Mouse (Mus musculus): ENCODE data around the gene Hfe. TPM values are rescaled to one million over a fixed set of nuclear protein-coding genes. Genes with fewer than 3 reads are reported as not detected.
"Not testable (repeated sequence)": the region's sequence is repeated elsewhere in the genome, so short reads cannot be mapped to it uniquely, and the experiment has no call there.

The Hfe gene
- polyA plus RNA-seq, 1 experiment = 13.8 TPM

DNA sequence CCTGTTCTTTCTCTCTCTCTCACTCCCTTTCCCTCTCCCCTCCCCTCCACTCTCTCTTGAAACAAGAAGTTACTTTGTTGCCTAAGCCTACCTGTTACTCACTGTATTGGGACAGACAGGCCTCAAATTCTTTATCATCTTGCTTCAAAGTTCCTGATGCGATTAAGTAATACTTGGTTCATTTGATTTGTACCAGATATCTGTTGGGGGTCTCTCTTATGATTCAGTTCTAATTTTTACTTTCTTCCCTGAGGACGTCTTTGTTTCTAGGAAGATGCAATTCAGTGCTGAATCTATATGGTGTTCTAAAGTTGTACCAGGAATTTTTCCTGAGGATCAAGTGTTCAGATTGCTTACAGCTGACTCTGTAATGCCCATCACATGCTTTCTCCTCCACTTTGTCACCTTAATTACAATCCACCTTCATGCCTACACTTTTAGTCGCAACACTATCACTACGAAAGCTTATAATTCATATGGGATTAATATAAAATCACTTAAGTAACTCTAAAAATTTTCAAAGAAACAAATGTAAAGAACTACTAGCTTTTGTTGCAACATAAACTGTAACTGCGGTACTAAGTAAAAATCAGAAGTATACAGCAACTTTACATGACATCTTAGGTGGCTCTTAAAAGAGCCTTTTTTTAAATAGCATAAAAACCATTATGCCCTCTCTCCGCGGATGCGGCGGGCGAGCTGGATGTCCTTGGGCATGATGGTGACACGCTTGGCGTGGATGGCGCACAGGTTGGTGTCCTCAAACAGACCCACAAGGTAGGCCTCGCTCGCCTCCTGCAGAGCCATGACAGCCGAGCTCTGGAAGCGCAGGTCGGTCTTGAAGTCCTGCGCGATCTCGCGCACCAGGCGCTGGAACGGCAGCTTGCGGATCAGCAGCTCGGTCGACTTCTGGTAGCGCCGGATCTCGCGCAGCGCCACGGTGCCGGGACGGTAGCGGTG, 34.0 kb upstream of the Hfe start:
- DNase-seq (ENCODE audit: low spot score) = no peak

DNA sequence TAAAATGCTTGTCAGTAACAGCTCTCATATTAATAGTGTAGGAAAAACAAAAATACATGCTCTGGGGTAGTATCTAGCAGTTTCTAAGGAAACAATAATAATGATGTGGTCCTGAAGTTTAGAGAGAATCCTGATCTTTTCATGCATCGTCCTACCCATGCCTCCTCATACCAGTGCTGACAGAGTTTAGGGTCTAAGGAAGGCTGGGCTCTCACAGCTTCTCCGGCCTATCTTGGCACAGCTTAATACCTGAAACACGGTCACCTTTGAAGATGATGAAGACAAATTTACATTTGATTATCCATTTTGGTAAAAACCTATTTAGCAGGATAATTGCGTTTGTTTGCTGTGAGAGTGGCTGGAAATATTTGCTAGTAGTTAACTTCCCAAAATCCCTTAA, 33.3 kb upstream of the Hfe start:
- no peak for DNase-seq (ENCODE audit: low spot score)

DNA sequence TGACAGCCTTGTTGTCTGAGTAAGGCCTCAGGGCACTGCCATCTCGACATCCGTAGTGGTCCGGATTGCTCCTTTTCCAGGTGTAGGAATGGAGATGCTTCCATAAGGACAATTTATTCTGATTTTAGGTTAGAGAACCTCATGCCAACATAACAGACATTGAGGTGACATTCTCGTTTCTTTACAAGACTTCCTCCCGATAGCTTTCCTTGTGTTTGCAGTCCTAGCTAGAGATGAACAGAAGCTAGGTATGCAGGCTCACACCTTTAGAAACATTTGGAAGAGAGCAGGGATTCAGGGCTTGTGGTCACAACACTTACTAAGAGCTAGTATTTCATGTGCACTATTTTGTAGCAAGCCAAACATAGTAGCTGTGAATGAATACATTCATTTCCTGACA, 32.6 kb upstream of the Hfe start:
- DNase-seq (ENCODE audit: low spot score) = no peak

DNA sequence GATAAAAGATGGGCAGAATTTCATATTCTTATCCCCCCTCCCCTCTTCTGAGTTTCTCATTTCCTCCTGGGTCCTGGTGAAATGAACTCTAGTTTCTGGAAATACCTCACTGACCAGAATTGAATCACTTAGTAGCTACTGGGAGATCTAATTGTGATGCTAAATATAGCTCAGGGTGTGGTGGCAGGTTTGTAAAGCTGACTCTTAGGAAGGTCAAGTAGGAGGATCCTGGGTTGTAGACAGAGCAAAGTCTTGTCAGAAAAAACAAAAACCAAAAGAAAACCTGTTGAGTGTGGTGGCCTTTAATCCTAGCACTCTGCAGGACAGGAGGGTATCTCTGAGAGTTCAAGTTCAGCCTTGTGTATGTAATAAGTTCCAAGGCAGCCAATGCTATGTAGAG, 31.4 kb upstream of the Hfe start:
- no peak for DNase-seq (ENCODE audit: low spot score)

DNA sequence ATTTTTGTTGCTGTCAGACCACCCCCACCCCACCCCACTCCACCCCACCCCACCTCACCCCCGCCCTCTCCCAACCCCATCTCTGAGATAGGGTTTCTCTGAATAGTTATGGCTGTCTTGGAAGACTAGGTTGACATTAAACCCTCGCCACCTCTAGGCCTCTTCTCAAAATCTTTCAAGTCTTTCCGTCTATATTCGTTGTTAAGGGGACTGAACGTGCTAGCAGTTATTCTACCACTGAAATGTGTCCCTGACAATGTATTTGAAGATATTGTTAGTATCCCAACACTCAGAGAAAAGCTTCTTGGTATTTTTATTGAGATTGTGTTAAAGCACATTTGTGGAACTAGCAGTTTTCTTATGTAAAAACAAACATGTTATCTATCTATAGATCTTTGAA, 30.3 kb upstream of the Hfe start:
- DNase-seq (ENCODE audit: low spot score) = no peak

DNA sequence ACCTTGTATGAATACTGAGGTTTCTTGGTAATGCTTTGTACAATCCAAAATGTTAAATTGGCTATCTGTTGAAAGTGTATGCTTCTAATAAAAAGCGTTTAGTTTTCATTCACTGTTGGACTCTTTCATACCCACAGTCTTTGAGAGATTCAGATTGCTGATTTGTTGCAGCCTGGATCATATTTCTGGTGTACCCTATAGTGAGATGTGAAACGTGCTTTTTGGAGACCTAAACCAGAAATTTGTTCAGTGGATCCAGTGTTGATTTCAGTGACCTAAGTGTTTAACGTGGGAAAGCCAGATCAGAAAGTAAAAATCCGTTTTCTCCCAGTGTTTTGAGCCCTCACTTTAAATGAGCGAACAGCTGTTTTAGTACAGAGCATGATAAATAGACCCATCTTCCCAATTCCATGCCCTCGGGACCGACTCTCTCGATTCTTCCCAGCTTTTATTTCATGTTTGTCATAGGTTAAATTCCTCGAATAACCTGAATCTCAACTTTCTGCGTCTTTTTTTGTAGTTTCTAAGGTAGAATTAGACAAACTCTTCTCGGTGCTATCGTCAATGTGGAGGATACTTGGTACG, 29.7 kb upstream of the Hfe start:
- DNase-seq (ENCODE audit: low spot score) = no peak

DNA sequence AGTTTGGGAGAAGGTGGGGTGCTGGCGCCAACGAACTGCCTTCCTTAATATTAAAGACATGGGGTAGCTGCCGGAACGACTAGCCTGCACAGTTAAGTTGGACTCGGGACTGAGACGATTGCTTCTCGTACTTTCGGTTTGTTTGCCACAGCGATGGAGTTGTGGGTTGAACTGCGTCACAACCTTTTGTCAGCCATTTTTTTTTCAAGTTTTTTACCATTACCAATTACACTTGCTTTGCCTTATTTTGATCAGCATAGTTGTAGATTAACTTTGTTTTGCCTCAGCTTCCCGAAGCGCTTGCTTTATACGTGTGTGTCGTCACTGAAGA, 29.2 kb upstream of the Hfe start:
- DNase-seq (ENCODE audit: low spot score) = no peak

DNA sequence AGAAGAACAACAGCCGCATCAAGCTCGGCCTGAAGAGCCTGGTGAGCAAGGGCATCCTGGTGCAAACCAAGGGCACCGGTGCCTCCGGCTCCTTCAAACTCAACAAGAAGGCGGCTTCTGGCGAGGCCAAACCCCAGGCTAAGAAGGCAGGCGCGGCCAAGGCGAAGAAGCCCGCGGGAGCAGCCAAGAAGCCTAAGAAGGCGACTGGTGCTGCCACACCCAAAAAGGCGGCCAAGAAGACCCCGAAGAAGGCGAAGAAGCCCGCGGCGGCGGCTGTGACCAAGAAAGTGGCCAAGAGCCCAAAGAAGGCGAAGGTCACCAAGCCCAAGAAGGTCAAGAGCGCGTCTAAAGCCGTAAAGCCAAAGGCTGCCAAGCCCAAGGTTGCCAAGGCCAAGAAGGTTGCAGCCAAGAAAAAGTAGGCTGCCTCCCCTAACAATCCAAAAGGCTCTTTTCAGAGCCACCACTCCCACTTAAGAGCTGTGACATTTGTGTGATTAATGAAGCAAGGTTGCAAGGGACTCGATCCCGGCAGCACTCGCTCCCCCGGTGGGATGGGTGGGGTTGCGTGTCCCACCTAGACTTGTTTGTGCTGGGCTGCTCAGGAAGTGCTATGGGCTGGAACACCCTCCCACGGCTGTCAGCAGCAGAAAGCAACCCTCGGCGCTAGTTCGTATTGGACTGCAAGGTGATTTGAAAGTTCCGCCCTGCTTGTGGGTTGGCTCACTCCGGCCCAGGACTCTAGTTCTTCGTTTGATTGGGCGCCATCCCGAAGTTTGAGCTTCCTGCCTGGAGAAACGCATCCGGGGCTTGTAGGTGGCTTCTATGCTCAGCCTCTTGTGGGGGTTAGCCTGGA, 28.6 kb upstream of the Hfe start:
- DNase-seq (ENCODE audit: low spot score) = peak; percentile 84

DNA sequence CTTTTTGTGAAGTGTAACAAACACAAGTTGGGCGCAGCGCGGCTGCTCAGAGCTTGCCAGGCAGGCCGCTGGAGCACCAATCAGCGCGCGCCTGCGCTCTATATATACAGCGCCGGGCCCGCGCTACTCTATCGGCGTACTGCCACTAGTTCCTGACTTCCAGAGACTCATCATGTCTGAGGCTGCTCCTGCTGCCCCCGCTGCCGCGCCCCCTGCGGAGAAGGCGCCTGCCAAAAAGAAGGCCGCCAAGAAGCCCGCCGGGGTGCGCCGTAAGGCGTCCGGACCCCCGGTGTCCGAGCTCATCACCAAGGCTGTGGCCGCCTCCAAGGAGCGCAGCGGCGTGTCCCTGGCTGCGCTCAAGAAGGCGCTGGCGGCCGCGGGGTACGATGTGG, 28.0 kb upstream of the Hfe start, which contains the start of gene Hist1h1c:
Gene Hist1h1c, plus strand, starts transcription at position 132 of the 392 bp plus-strand sequence.
- DNase-seq (ENCODE audit: low spot score) = peak; percentile 94

DNA sequence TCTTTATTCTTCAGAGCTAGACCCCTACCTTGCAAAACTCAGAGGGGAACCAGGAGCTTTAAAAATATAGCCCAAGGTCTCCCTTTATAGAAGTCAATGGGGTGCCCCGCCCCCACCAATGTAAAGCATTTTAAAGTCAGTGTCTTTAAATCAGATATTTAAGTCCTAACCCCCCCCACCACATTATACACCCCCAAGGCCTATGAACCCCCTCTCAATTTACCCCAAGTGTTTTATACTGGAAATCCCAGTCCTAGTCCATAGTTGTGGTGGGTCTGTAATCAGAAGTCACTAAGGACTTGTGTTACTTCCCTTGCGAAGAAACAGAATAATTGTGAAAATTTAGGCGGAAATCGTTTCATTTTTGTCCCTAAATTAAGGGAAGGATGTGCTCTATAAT, 27.4 kb upstream of the Hfe start:
- no peak for DNase-seq (ENCODE audit: low spot score)

DNA sequence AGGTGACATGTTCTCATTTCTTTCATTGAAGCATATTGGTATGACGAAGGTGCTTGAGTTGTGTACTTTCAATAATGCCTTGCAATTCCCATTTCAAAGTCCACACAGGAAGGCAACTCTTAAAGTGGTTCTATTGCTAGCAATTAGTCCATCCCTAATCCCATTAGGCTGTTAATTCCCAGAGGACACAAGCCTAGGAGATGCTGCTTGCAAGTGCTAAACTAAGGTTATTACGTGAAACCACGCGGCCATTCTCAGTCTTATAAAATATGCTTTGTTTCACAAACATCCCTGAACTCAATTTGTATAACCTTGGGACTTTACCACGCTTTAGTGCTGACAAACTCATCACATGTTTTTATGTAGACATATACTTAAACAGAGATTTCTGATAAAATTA, 26.4 kb upstream of the Hfe start:
- no peak for DNase-seq (ENCODE audit: low spot score)

DNA sequence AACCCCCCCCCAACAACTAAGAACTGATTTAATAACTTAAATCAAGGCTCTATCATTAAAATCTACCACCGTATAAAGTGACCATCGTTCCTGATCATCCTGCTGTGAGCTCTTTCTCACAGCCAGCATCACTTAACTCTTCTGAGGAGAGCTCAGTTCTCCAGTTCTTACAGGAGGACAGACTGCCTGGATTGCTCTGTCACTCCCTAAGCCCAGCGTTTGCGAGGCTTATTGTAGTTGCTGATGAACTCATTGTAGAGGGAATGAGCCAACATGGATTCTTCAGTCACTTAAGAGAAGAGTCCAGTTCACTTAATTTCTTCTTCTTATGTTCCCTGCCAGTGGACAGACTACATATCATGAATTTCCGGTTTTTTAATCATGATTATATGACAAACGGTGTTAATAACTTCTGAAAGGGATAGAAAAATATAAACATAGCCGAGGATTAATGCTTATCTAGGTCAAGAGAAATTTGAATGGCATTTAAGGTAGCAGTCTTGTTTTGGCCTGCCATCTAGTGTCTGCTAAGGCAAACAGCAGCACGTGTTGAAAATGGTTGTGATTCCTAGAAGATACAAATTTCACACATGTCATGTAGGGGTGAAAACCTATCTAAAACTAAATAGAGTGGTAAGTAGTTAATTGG, 21.6 kb upstream of the Hfe start:
- DNase-seq (ENCODE audit: low spot score) = no peak

DNA sequence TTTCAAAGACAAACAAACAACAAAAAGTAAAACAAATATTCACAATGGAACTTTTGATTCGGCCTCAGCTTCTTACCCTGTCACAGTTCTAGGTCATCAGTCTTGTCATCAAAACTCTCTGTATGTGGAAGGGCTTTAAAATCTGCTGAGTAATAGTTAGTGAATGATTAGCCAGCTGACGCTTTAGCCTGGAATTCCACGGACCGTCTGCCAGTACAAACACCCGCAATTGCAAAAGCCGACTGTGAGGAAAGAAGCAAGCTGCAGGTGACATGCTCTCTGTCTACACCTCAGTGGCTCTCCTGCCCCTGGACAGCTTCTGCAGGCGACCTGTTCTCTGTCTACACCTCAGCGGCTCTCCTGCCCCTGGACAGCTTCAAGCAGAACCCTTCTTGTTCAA, 19.8 kb upstream of the Hfe start:
- DNase-seq (ENCODE audit: low spot score) = no peak

DNA sequence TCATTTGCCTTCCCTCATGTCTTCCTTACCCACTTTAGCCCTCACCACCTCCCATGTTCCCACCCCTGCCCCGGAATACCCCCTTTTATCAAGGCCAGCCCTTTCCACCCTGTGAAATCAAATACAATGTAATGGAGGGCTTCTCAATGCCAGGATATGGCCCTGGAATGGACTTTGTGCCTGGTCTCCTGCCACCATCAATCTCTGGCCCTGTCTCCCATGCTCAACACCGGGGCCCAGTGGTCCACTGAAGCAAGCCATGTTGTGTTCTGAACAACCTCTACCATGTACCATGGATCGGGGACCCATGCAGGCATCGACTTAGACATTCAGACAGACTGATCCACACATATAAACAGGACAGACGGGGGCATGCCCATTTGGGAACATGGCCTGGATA, 19.1 kb upstream of the Hfe start:
- DNase-seq (ENCODE audit: low spot score) = no peak

DNA sequence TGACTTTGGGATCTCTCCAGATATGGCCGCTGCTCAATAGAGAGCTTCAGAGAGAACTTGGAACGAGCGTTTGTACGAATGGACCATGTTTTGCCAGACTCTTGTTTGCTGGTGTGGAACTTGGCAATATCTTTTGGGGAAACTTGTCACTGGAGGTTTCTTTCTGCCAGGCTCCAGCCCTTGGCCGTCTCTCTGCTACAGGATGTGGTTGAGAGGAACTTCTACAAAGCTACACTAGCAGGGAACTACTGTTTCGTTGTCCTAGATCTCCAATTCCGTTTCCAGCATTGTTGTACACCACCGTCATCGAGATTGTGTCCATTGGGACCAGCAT, 18.5 kb upstream of the Hfe start:
- DNase-seq (ENCODE audit: low spot score) = no peak

DNA sequence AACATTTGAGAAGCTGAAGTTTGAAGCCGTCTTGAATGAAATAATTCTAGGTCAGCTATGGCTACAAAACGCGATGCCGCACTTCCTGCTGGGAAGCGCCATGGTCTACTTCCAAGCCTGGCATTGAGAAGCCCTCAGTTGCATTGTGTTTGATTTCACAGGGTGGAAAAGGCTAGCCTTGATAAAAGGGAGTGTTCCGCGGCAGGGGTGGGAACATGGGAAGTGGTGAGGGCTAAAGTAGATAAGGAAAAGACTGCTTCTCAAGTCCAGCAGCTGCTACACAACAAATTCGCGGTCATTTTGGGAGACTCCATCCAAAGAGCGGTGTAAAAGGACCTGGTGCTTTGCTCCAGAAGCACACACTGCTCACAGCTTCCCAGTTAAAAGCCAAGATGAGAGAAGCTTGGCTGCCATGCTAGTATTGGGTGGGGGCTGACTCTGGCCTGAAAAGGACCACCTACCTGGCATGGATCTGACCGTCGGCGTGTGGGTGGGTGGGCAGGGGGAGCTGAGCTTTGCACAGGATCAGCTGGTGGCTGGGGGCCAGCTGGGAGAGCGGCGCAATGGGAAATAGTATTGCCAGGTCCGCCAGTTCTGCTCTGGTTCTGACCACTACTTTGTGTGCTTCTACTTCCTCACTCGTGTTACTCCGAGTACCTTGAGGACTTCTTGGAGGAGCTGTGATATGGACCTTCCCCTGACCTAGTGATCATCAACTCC, 18.0 kb upstream of the Hfe start:
- DNase-seq (ENCODE audit: low spot score) = no peak

DNA sequence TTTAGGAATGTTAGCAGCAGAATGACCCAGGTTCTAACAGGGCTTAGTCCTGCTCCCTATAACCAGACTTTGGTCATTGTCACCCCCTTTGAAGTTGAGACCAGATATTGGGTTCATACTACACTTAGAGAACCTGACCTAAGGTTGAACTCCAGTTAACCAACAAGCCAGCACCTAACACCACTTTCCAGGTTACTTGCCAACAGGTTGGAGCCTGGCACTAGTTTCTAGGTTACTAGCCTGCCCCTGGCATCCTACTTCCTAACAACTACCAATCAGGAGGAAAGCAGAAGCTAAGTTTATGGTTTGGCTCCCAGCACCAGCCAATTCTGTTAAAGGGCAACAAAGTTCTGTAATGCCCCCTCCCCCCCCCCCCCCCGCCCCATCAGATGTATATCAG, 14.6 kb upstream of the Hfe start:
- no peak for DNase-seq (ENCODE audit: low spot score)

DNA sequence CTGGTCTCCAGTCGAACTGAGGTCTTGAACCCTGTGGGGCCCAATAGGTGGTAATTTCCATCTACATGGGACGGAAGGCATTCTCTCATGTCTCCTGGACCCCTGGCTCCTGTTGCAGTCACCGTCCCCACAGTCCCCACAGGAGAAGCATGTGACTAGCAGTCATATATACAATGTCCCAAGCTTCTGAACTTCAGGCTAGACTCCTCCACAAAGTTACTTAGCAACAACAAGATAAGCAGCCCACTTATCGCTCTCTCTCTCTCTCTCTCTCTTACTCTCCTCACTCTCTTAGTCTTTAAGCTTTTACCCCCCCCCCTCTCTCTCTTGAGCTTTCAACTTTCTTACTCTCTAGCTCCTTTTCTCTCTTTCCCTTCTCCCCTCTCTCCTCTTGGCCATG, 13.6 kb upstream of the Hfe start:
- no peak for DNase-seq (ENCODE audit: low spot score)

DNA sequence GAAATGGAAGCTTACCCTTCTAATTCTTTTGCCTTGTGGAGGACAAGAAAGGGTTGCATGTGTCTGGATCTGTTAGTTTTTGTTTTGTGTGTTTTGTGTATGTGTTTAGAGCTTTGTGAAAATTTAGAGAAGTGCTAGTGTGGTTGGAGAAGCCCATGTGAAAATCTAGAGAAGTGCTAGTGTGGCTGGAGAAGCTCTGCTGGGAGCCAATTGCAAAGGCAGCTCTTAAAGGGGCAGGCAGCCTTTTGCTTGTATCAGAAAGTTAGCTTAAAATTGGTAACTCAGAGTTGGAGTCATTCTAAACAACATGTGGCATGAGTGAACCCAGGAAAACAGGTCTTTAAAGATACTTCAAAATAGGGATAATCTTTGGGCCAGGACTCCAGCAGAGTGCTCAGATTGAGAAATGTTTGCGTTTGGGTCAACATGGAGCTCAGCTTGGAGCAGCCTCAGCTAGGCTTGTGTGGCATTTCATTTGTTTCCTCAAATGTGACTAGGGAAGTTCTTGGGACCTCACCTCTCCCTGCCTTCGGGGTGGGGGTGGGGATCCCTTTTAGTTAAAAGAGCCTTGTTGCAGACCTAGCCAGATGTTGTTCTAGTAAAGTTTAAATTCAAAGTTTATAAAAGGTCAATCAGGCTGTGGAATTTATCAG, 7.1 kb upstream of the Hfe start:
- DNase-seq (ENCODE audit: low spot score) = not testable (repeated sequence)

DNA sequence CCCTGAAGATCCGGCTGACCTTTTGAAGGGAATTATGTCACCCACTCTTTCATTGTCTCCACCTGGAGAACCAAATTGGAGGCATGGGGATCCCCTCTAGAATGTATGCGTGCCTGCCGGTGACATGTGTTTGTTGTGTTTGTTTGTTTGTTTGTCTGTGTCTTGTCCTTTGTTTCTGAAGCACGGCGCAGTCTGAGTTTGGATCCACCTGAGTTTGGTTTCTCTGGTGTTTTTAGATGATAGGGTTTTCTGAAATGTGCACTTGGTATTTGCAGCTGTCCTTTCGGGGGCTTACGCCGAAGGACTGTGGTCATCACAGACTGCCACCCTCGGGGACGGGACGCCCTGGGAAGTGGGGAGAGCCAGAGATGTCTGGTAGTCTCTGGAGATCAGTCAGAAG, 6.5 kb upstream of the Hfe start:
- no peak for DNase-seq (ENCODE audit: low spot score)
